Mouse (Mus musculus): Measurements from ENCODE around the gene Mdc1. TPM values are rescaled to one million over a fixed set of nuclear protein-coding genes. Genes with fewer than 3 reads are reported as not detected.

Mdc1 gene
- polyA plus RNA-seq, 1 experiment, result 8.2 TPM

DNA sequence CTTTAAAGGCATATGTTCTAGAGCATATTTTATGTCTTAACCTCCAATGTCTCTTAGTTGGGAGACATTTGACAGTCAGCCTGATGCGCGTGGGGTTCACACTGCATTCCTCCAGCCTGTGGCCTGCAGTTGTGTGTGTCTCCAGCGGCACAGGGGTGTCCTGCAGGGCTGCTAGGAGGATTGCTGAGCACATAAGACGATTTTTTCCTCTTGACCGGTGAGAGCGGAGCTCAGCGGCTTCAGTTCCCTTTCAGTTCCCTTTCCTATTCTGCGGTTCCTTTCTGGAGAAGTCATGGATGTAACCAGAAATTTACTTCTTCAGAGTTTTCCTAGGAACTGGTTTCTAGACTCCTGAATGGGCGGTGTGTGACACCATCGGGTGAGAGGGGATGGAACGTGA, 31.9 kb upstream of the Mdc1 start:
- 87% methylated on average over 11 of the region's 11 CpGs for WGBS
- no peak for DNase-seq
- Histone ChIP-seq H3K4me1 (ENCODE audit: control insufficient read depth, insufficient read depth, low read length) (peaks cover 37% of the 10 kb centered on the region), H3K4me3 (replicated peaks; ENCODE audit: extremely low read depth, low read depth, low read length) (no peak overlapping the region)
- no peak for TF ChIP-seq POLR2A (IDR thresholded peaks at IDR 0.05; ENCODE audit: borderline replicate concordance, extremely low read depth, low read depth, low read length)
- TF ChIP-seq CTCF (IDR thresholded peaks at IDR 0.05; ENCODE audit: insufficient read depth, low read length), result no peak

DNA sequence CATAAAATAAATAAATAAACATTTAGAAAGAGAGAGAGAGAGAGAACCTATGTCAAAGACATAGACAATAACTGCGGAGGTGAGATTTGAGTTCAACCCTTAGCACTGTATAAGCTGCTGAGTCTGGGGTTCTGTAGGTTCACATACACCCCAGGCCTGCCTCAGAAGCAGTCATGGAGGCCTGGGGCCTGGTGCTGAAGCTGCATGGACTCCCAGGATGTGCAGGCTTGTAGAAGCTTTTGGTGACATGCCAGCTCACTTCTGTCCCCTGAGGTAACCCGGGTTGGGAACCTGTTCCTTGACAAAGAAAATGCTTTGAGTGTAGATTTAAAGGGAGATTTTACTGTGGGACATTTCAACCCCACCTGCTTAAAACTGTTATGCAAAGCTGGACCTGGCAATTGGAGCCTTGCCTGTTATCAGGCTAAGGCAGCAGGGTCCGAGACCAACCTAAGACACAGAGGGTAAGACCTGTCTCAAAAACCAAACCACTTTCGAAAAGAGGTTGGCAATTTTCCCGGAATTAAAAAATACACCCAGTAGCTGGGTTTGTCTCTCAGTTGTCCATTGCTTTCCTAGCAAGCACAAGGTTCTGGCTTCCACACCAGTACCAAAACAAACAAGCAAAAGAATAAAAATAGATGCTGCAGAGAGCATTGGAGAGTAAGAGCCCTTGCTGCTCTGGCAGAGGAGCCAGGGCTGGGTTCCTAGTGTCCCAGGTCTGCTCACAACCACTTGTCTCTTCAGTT, 30.2 kb upstream of the Mdc1 start:
- WGBS, result 35% methylated on average over 5 of the region's 5 CpGs
- Histone ChIP-seq H3K4me1 (ENCODE audit: control insufficient read depth, insufficient read depth, low read length) (peaks cover 48% of the 10 kb centered on the region), H3K4me3 (replicated peaks; ENCODE audit: extremely low read depth, low read depth, low read length) (no peak overlapping the region)
- no peak for TF ChIP-seq POLR2A (IDR thresholded peaks at IDR 0.05; ENCODE audit: borderline replicate concordance, extremely low read depth, low read depth, low read length)
- no peak for TF ChIP-seq CTCF (IDR thresholded peaks at IDR 0.05; ENCODE audit: insufficient read depth, low read length)
- DNase-seq, result no peak

DNA sequence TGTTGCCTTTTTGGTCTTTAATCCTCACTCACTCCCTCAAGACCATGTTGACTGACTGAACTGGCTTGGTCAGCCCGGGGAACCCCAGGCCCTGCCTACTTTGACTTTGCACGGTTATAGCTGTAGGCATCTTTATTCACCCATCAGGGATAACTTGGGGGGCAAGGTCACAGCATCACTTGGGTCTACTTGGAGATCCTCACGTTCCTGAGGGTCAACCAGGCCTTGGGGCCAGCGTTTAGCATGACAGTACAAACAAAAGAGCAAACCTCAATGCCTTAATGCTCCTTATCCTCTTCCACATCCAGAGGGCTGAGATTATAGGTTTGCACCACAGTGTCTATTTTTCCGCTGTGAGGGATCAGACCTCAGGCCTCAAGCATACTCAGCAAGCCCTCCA, 29.0 kb upstream of the Mdc1 start:
- TF ChIP-seq CTCF (IDR thresholded peaks at IDR 0.05; ENCODE audit: insufficient read depth, low read length), result no peak
- no peak for TF ChIP-seq POLR2A (IDR thresholded peaks at IDR 0.05; ENCODE audit: borderline replicate concordance, extremely low read depth, low read depth, low read length)
- no peak for DNase-seq
- H3K4me3 ChIP-seq (replicated peaks; ENCODE audit: extremely low read depth, low read depth, low read length), result no peak overlapping the region
- peaks cover 48% of the 10 kb centered on the region for H3K4me1 ChIP-seq (ENCODE audit: control insufficient read depth, insufficient read depth, low read length)
- WGBS, result 76% methylated on average over 5 of the region's 5 CpGs

DNA sequence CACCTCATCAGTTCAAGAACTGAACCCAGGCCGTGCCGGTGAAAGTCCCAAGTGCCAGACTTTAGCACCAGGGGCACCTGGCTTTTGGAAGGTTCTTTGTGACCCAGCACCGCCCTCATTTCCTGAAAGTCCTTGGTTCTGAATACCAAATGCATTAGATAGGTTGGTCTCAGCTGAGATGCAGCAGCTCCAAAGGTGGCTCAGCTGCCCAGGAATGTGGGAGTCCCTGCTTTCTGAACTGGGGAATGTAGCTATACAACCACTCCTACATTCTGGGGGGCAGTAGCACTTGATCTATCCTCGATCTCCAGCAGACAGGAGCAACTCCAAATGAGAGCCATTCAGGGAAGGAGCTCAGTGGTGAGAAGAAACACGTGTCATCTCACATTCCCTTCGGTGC, 28.6 kb upstream of the Mdc1 start:
- H3K4me3 ChIP-seq (replicated peaks; ENCODE audit: extremely low read depth, low read depth, low read length), result no peak overlapping the region
- no peak for DNase-seq
- TF ChIP-seq CTCF (IDR thresholded peaks at IDR 0.05; ENCODE audit: insufficient read depth, low read length), result no peak

DNA sequence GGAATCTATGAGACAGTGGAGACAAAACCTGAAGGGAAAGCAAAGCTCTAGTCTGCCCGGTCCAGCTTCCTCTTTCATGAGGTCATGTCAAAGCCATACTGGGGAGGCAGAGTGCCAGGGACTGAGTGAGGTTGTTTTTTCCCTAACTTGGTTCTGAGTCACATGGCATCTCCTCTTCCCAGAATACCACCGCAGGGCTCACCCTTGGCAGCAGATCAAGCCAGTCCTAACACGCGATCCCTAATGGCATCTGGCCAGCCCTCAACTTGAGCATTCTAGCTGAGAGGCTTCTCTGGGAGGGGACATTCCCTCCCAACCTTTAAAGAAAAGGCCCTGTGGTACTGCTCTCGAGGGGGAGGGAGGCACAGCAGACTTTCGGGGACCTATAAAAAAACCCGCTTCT, 28.1 kb upstream of the Mdc1 start:
- peak; percentile 16; the same call in 1 of the 2 replicates for TF ChIP-seq POLR2A (IDR thresholded peaks at IDR 0.05; ENCODE audit: borderline replicate concordance, extremely low read depth, low read depth, low read length)
- no peak for TF ChIP-seq CTCF (IDR thresholded peaks at IDR 0.05; ENCODE audit: insufficient read depth, low read length)
- Histone ChIP-seq H3K4me1 (ENCODE audit: control insufficient read depth, insufficient read depth, low read length) (peaks cover 44% of the 10 kb centered on the region), H3K4me3 (replicated peaks; ENCODE audit: extremely low read depth, low read depth, low read length) (no peak overlapping the region)
- peak; percentile 95 for DNase-seq
- 3% methylated on average over 7 of the region's 7 CpGs for WGBS

More for the DNA sequence above, 28.6 kb upstream of the Mdc1 start:
- H3K4me1 ChIP-seq (ENCODE audit: control insufficient read depth, insufficient read depth, low read length), result peaks cover 45% of the 10 kb centered on the region
- 32% methylated on average over 6 of the region's 6 CpGs for WGBS

DNA sequence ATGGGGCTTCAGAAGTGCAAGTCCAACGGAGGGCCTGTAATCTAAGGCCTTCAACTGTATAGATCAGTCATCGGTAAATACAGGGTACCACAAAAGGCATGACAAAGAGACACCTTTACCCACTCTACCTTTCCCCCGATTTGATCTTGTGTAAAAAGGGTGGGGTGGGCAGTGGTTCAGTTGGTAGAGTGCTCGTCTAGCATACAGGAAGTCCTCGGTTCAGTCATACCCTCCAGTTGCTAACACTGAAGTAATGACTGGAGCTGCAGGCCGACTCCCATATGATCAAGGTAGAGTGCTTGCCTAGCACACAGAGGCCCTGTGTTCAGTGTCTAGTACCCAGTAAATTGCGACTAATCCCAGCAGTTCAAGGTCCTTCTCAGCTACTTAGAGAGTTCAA, 27.7 kb upstream of the Mdc1 start:
- peaks cover 40% of the 10 kb centered on the region for H3K4me1 ChIP-seq (ENCODE audit: control insufficient read depth, insufficient read depth, low read length)
- WGBS, result 22% methylated on average over 7 of the region's 7 CpGs
- peak; percentile 56 for DNase-seq
- no peak overlapping the region for H3K4me3 ChIP-seq (replicated peaks; ENCODE audit: extremely low read depth, low read depth, low read length)
- TF ChIP-seq POLR2A (IDR thresholded peaks at IDR 0.05; ENCODE audit: borderline replicate concordance, extremely low read depth, low read depth, low read length) (no peak), CTCF (IDR thresholded peaks at IDR 0.05; ENCODE audit: insufficient read depth, low read length) (no peak)

DNA sequence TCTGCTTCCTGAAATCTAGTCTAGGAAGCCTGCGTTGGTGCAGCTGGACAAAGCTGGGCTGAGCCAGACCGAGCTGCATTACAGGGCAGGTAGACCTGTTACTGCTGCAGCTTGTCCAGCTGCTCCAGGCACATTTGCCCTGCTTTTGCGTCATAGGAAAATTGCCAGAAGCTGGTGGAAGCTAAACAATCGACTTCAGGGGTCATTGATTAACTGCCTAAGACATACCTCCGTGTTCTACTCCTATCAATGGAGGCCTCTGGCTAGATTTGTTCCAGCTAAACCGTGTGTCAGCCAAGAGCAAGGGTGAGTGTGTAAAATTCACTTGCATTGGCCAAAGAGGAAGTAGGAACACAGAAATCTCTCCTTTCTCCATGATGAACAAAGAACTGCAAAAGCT, 26.6 kb upstream of the Mdc1 start:
- H3K4me1 ChIP-seq (ENCODE audit: control insufficient read depth, insufficient read depth, low read length), result peaks cover 39% of the 10 kb centered on the region
- DNase-seq, result no peak
- no peak for TF ChIP-seq POLR2A (IDR thresholded peaks at IDR 0.05; ENCODE audit: borderline replicate concordance, extremely low read depth, low read depth, low read length)
- TF ChIP-seq CTCF (IDR thresholded peaks at IDR 0.05; ENCODE audit: insufficient read depth, low read length), result no peak

DNA sequence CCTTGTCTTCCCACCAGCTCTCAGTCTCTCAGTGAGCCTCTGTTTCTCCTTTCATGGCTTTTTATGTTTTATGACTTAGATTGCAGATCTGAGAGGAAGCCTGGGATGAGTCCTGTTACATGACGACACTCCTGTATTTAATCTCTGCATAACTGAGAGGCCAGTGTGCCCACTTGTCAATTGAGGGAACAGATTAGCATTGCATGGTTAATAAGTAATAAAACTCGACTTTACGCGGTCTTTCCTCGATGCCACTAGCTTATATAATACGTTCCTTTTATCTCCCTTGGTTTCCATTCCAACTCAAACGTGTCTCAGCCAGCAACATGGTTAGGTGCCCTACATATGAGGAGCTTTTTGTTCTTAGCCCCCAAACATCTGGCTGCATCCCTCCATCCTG, 25.5 kb upstream of the Mdc1 start:
- Histone ChIP-seq H3K4me1 (ENCODE audit: control insufficient read depth, insufficient read depth, low read length) (peaks cover 41% of the 10 kb centered on the region), H3K4me3 (replicated peaks; ENCODE audit: extremely low read depth, low read depth, low read length) (no peak overlapping the region)
- no peak for TF ChIP-seq CTCF (IDR thresholded peaks at IDR 0.05; ENCODE audit: insufficient read depth, low read length)
- TF ChIP-seq POLR2A (IDR thresholded peaks at IDR 0.05; ENCODE audit: borderline replicate concordance, extremely low read depth, low read depth, low read length), result no peak
- 65% methylated on average over 7 of the region's 7 CpGs for WGBS
- no peak for DNase-seq

More for the DNA sequence above, 26.6 kb upstream of the Mdc1 start:
- 25% methylated on average over 6 of the region's 6 CpGs for WGBS
- H3K4me3 ChIP-seq (replicated peaks; ENCODE audit: extremely low read depth, low read depth, low read length), result no peak overlapping the region

DNA sequence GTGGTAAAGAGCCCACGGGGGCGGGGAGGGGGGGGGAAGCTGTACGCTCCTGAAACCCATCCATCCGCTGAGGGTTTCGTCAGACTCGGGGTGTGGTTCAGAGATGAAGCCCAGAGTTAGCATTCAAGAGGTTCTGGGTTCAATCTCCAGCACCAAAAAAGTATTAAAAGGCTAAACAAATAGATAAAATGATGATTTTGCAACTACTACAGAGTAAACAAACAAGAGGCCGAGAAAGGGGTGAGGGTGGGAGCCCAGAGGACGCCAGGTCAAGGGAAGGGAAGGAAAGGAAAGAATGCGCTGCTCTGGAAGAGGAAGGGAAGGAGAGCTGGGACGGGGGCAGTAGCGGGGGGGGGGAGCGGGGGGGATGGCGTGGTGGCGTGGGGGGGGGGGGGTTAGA, 24.6 kb upstream of the Mdc1 start:
- 51% methylated on average over 14 of the region's 14 CpGs for WGBS
- TF ChIP-seq CTCF (IDR thresholded peaks at IDR 0.05; ENCODE audit: insufficient read depth, low read length) (no peak), POLR2A (IDR thresholded peaks at IDR 0.05; ENCODE audit: borderline replicate concordance, extremely low read depth, low read depth, low read length) (no peak)
- Histone ChIP-seq H3K4me1 (ENCODE audit: control insufficient read depth, insufficient read depth, low read length) (peaks cover 32% of the 10 kb centered on the region), H3K4me3 (replicated peaks; ENCODE audit: extremely low read depth, low read depth, low read length) (no peak overlapping the region)
- no peak for DNase-seq

DNA sequence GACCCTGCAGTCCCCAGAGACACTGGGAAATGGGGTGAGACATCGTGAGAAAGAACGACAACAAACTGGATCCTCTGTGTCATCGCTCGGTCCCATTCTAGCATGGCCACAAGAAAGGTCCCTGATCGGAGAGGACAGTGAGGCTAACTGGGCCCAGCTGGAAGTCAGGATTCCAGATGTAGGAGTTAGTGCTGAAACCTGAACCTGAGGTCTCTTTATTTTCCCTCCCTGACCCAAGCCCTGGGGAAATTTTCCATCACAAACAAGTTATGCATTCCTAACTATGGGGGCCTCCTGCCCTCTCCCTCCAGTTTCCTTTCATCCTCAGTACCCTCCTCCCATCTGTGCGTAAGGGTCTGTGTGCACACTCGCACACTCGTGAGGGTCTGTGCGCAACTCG, 24.1 kb upstream of the Mdc1 start:
- TF ChIP-seq POLR2A (IDR thresholded peaks at IDR 0.05; ENCODE audit: borderline replicate concordance, extremely low read depth, low read depth, low read length) (no peak), CTCF (IDR thresholded peaks at IDR 0.05; ENCODE audit: insufficient read depth, low read length) (no peak)
- H3K4me1 ChIP-seq (ENCODE audit: control insufficient read depth, insufficient read depth, low read length), result peaks cover 27% of the 10 kb centered on the region
- no peak for DNase-seq
- WGBS, result 66% methylated on average over 10 of the region's 10 CpGs
- H3K4me3 ChIP-seq (replicated peaks; ENCODE audit: extremely low read depth, low read depth, low read length), result no peak overlapping the region

Measured in lung, adult 2 months (tissue).